Mouse (Mus musculus) kidney, adult 2 months (tissue): ENCODE measurements at regions not wholly inside any gene's neighbourhood (a gene's known extent, or its start where the extent isn't known, plus 50 kb on each side); places are given as distances from the start of the nearest gene placed in this dataset.

Experiments used
- CTCF ChIP-seq: fragments of 200-500 bp; conservative IDR thresholded peaks from 2 replicates; pipeline ENCODE4 v1.5.1; 2011; ENCODE audit warnings: low read depth, mild to moderate bottlenecking, control low read depth, low read length, moderate library complexity, mixed read lengths; ENCODE audit not compliant: insufficient read depth, insufficient read length
- POLR2A ChIP-seq: fragments of 200-500 bp; IDR thresholded peaks from one replicate; pipeline ENCODE4 v1.6.1; 2011; ENCODE audit warnings: low read depth, low read length, control low read depth

GRCm38 (mm10) chr16:55516994-55517393, 219.2 kb upstream of the Zpld1 start:
- TF ChIP-seq POLR2A (no peak), CTCF (no peak)
